Mouse (Mus musculus) small intestine, adult 2 months (tissue): ENCODE measurements around the gene Galnt16. TPM values are rescaled to one million over a fixed set of nuclear protein-coding genes. Genes with fewer than 3 reads are reported as not detected.

Experiments
- H3K27ac ChIP-seq: fragments of 200-500 bp; 2 replicates; pipeline ENCODE4 v1.5.1; 2012; ENCODE audit warnings: low read depth, low read length, control low read depth, inconsistent platforms; ENCODE audit not compliant: insufficient read depth
- H3K27me3 ChIP-seq: fragments of 200-500 bp; 2 replicates; pipeline ENCODE4 v1.6.1; 2012; ENCODE audit warnings: mild to moderate bottlenecking, moderate library complexity, low read length, inconsistent platforms; ENCODE audit not compliant: control insufficient read depth, insufficient read depth
- H3K36me3 ChIP-seq: fragments of 200-500 bp; 2 replicates; pipeline ENCODE4 v1.6.1; 2012; ENCODE audit warnings: mild to moderate bottlenecking, low read length, control low read depth, inconsistent platforms; ENCODE audit not compliant: control insufficient read depth, insufficient read depth
- H3K4me1 ChIP-seq: fragments of 200-500 bp; 2 replicates; pipeline ENCODE4 v1.6.1; 2012; ENCODE audit warnings: low read length, inconsistent platforms, mixed read lengths; ENCODE audit not compliant: control insufficient read depth, insufficient read depth, insufficient read length
- H3K4me3 ChIP-seq: fragments of 200-500 bp; 2 replicates; pipeline ENCODE4 v1.5.1; 2012; ENCODE audit warnings: low read depth, mild to moderate bottlenecking, control low read depth, inconsistent platforms, low read length, moderate library complexity
- CTCF ChIP-seq: fragments of 200-500 bp; IDR thresholded peaks from 2 replicates; pipeline ENCODE4 v1.5.1; 2012; ENCODE audit warnings: low read depth, mild to moderate bottlenecking, control low read depth, inconsistent platforms, low read length, moderate library complexity, mixed read lengths; ENCODE audit not compliant: insufficient replicate concordance, insufficient read length; ENCODE audit errors: extremely low read depth
- POLR2A ChIP-seq: fragments of 200-500 bp; IDR thresholded peaks from 2 replicates; pipeline ENCODE4 v1.6.1; 2012; ENCODE audit warnings: low read depth, mild to moderate bottlenecking, control low read depth, inconsistent platforms, low read length, moderate library complexity
- WGBS: fragments of 180-500 bp; shearing (Covaris S2); methylation state at CpG from one replicate; pipeline ENCODE4 v1.1.7; 2018; 5-methylcytosine and 5-hydroxymethylcytosine counted together
- polyA plus RNA-seq: library from polyadenylated mRNA; depleted of rRNA; stranded (reverse); fragments of >200 nt; gene quantifications from 2 replicates; pipeline ENCODE4 v1.2.3, GENCODE M21; 2012

The Galnt16 gene
- polyA plus RNA-seq, 1 experiment, result 0.53 TPM

- Histone ChIP-seq H3K36me3 (peaks cover 3% of the 10 kb centered on the region), H3K27me3 (no peaks in the 10 kb centered on the region), H3K4me1 (no peaks in the 10 kb centered on the region), H3K27ac (no peak overlapping the region), H3K4me3 (no peak overlapping the region)
- 29% methylated on average over 1 of the region's 1 CpGs for WGBS
- TF ChIP-seq CTCF, result no peak
- TF ChIP-seq POLR2A, result no peak
These were observed 17.6 kb upstream of the Galnt16 start for GRCm38 (mm10) chr12:80500506-80500905.

DNA sequence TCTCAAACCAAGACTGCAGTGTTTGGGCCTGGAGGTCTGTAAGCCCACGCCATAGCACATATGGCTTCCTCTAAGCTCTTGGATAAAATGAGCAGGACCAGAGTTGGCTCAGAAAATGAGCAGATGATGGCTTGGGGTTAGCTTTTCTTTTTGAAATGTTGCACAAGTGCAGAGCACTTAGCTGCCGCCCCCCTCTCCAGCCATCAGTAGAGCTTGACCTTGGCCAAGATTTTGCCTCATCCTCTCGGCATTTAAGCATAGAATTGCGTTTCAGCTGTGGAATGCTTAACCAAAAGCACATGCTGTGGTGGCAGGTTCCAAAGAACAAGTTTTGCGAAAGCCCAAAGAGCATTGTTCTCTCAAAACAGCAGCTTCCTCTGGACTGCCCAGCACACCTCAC lies 13.4 kb upstream of the Galnt16 start:
- Histone ChIP-seq H3K36me3 (no peaks in the 10 kb centered on the region), H3K4me3 (no peak overlapping the region), H3K27ac (no peak overlapping the region), H3K4me1 (no peaks in the 10 kb centered on the region), H3K27me3 (no peaks in the 10 kb centered on the region)
- 82% methylated on average over 5 of the region's 5 CpGs for WGBS
- TF ChIP-seq POLR2A, result no peak
- TF ChIP-seq CTCF, result no peak

- WGBS, result 61% methylated on average over 14 of the region's 14 CpGs
- Histone ChIP-seq H3K4me3 (no peak overlapping the region), H3K27me3 (no peaks in the 10 kb centered on the region), H3K27ac (no peak overlapping the region), H3K36me3 (no peaks in the 10 kb centered on the region), H3K4me1 (no peaks in the 10 kb centered on the region)
- no peak for TF ChIP-seq POLR2A
- no peak for TF ChIP-seq CTCF
These were observed 10.9 kb upstream of the Galnt16 start for GRCm38 (mm10) chr12:80507041-80507745.

DNA sequence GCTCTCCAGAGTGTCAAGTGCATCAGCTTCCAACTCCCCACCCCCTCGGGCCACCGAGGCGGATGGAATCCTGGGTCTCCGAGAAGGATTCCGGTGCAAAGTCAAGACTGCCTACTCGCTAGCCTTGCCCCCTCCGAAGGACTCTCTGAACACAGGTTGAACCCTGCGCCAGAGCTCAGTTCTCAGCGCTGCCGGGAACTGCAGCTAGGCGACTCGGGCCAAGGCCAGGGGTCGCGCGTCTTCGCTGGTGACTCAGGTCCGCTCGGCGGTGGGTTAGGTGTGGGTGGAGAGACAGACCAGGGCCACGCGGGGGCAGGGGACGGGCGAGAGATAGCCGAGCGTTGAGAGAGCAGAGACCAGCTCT lies 298 bp downstream of the Galnt16 start:
- H3K4me3 ChIP-seq, result peak overlapping the region; percentile 32
- 2% methylated on average over 25 of the region's 25 CpGs for WGBS
- H3K27ac ChIP-seq, result no peak overlapping the region
- TF ChIP-seq POLR2A, result no peak
- no peak for TF ChIP-seq CTCF
- H3K36me3 ChIP-seq, result no peaks in the 10 kb centered on the region
- H3K4me1 ChIP-seq, result no peaks in the 10 kb centered on the region; the same call in 1 of the 2 replicates
- peaks cover 31% of the 10 kb centered on the region for H3K27me3 ChIP-seq

DNA sequence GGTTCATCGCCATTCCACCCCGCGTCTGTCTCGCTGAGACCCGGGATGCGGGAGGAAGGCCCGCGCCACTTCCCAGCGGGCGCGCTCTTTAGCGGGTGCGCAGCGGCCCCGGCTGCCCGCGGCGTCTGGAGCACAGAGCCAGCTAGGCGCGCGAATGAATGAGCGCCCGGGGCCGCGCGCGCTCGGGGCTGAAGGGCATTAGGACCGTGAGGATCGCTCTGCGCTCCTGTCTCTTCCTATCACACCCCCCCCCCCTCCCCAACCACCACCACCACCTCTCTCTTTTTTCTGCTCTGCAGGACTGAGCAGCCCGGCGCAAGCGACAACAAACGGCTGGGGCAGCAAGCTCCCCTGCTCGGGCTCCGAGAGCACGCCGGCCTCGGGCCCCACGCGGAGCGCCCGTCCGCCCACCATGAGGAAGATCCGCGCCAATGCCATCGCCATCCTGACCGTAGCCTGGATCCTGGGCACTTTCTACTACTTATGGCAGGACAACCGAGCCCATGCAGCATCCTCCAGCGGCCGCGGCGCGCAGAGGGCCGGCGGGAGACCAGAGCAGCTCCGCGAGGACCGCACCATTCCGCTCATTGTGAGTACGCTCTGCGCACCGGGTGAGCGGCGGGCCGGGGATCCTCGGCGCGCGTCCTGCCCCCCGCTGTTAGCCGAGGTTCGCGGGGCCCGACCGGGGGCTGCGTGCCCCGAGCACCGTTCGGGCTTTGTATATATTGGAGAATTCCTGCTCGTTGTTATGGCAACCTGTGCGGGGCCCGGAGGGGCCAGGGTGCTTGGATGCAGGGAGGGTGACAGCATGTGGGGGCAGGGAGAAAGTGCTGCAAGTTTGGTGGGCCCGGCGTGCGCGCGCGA lies 912 bp downstream of the Galnt16 start:
- no peaks in the 10 kb centered on the region for H3K36me3 ChIP-seq
- TF ChIP-seq CTCF (no peak), POLR2A (no peak)
- H3K27me3 ChIP-seq, result peaks cover 31% of the 10 kb centered on the region
- under 1% methylated on average over 90 of the region's 90 CpGs for WGBS
- no peaks in the 10 kb centered on the region; the same call in 1 of the 2 replicates for H3K4me1 ChIP-seq
- peak overlapping the region; percentile 51 for H3K4me3 ChIP-seq
- H3K27ac ChIP-seq, result no peak overlapping the region

DNA sequence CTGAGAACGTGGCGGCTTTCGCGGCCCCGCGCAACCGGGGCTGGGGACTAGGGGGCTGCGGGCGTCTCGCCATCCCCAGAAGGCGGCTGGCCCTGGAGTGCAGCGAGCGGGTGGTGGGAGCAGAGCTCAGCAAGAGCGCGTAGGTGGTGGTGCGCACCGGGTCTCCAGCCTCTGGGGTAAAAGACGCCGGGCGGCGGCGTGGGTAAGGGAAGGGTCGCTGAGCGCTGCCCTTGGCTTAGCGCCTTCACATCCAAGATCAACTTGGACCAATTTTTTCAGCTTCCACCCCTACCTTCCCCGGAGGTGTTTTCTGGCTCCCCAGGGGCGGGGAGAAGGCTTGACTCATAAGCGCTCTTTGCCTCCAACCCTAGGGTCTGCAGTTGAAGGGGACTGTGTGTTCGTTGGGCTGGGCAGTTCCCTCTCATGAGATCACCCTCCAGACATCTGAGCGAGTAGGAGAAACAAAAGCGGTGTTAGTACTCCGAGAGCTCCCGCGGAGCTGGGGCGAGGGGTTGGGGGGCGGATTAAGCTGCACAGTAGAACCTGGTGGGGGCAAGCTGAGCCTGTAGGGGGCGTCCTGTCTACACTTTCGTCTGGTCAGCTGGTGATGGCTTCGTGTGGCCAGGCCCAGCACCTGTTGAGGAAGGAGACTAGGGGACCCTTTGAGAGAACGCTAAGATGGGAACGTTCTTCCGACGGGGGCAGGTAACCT lies 1.7 kb downstream of the Galnt16 start:
- peaks cover 31% of the 10 kb centered on the region for H3K27me3 ChIP-seq
- H3K36me3 ChIP-seq, result no peaks in the 10 kb centered on the region
- H3K27ac ChIP-seq, result no peak overlapping the region
- 5% methylated on average over 43 of the region's 43 CpGs for WGBS
- TF ChIP-seq POLR2A (no peak), CTCF (no peak)
- H3K4me3 ChIP-seq, result peak overlapping the region; percentile 51
- H3K4me1 ChIP-seq, result no peaks in the 10 kb centered on the region; the same call in 1 of the 2 replicates
